9 mouse cellular contexts compared by ENCODE assay signal in genomic region chr10:61089170-61090142, GRCm38 (mm10). TPM values are rescaled to one million over a fixed set of nuclear protein-coding genes. Genes with fewer than 3 reads are reported as not detected.
DNase-seq lines count a peak whose midpoint lies in the region; ATAC-seq lines count a peak whose summit lies in the region.
"Had no signal": no experiment of that assay in that cellular context is flagged by ENCODE, and none has a peak within 500 bp of the region (broad histone marks: within the 10 kb centered on the region; RNA-seq: fewer than 3 reads in every experiment).

Gene Pcbd1, plus strand, starts transcription at chr10:61089331.

- peak within 1 kb of the TSS; percentile 69 for H3K4me2 ChIP-seq in forebrain, embryonic 12.5 days
- peak within 1 kb of the TSS; percentile 72 for H3K4me2 ChIP-seq in intestine, embryonic 16.5 days (ENCODE audit: low read depth, low read length)
- H3K4me2 ChIP-seq in liver, embryonic 12.5 days = peak within 1 kb of the TSS; percentile 89

- no peaks in the 10 kb centered on the region for H3K36me3 ChIP-seq in forebrain, embryonic 12.5 days (replicated peaks)
- H3K36me3 ChIP-seq in intestine, embryonic 16.5 days (ENCODE audit: control insufficient read depth, insufficient read depth, low read length) = no peaks in the 10 kb centered on the region
- no peaks in the 10 kb centered on the region for H3K36me3 ChIP-seq in liver, embryonic 12.5 days

- no peaks in the 10 kb centered on the region for H3K9me3 ChIP-seq in forebrain, embryonic 12.5 days
- H3K9me3 ChIP-seq in intestine, embryonic 16.5 days (ENCODE audit: control insufficient read depth, low read length) = no peaks in the 10 kb centered on the region
- H3K9me3 ChIP-seq in liver, embryonic 12.5 days (replicated peaks) = no peaks in the 10 kb centered on the region

- 12% methylated on average over 33 of the region's 33 CpGs for WGBS in forebrain, embryonic 12.5 days
- 8% methylated on average over 29 of the region's 33 CpGs for WGBS in intestine, embryonic 16.5 days
- WGBS in liver, embryonic 12.5 days (ENCODE audit: insufficient replicate concordance) = 6% methylated on average over 33 of the region's 33 CpGs

- DNase-seq in heart, adult 11 months = peak; percentile 91
- DNase-seq in heart, postnatal 36 days = no peak
- peak; percentile 30 for DNase-seq in brain, adult 2 months (ENCODE audit: low read depth, low spot score)
- DNase-seq in neural tube, embryonic 10.5 days (ENCODE audit: extremely low spot score, low spot score) = peak; percentile 66

- no peak within 1 kb of the TSS for H3K27ac ChIP-seq in forebrain, embryonic 12.5 days
- peak within 1 kb of the TSS; percentile 82 for H3K27ac ChIP-seq in intestine, embryonic 16.5 days (ENCODE audit: low read length)
- peak within 1 kb of the TSS; percentile 81 for H3K27ac ChIP-seq in liver, embryonic 12.5 days
- H3K27ac ChIP-seq: macrophage had no signal

- H3K9ac ChIP-seq in forebrain, embryonic 12.5 days = peak within 1 kb of the TSS; percentile 62
- H3K9ac ChIP-seq in intestine, embryonic 16.5 days (ENCODE audit: low read depth, low read length) = peak within 1 kb of the TSS; percentile 82
- H3K9ac ChIP-seq in liver, embryonic 12.5 days = peak within 1 kb of the TSS; percentile 74

- peak; percentile 59 for ATAC-seq in forebrain, embryonic 12.5 days (ENCODE audit: low FRiP score)
- peak; percentile 93 for ATAC-seq in intestine, embryonic 16.5 days
- peak; percentile 66 for ATAC-seq in liver, embryonic 12.5 days
- ATAC-seq in erythroid progenitor cell, adult 5-6 weeks (replicated peaks; ENCODE audit: low FRiP score, poor library complexity, severe bottlenecking) = no peak; the same call in 1 of the 2 replicates

- H3K4me1 ChIP-seq in forebrain, embryonic 12.5 days = peaks cover 17% of the 10 kb centered on the region
- peaks cover 13% of the 10 kb centered on the region for H3K4me1 ChIP-seq in intestine, embryonic 16.5 days (ENCODE audit: control insufficient read depth, insufficient read depth, low read length)
- H3K4me1 ChIP-seq in liver, embryonic 12.5 days = peaks cover 23% of the 10 kb centered on the region

- intact Hi-C loops in heart, postnatal 36 days (cut with DNase I) = no loop called here

- H3K27me3 ChIP-seq in forebrain, embryonic 12.5 days = no peaks in the 10 kb centered on the region
- H3K27me3 ChIP-seq in intestine, embryonic 16.5 days (replicated peaks; ENCODE audit: control insufficient read depth, insufficient read depth, low read length) = no peaks in the 10 kb centered on the region
- H3K27me3 ChIP-seq in liver, embryonic 12.5 days (replicated peaks) = no peaks in the 10 kb centered on the region

- peak within 1 kb of the TSS; percentile 38 for H3K4me3 ChIP-seq in forebrain, embryonic 12.5 days (replicated peaks)
- H3K4me3 ChIP-seq in intestine, embryonic 16.5 days (ENCODE audit: low read length) = peak within 1 kb of the TSS; percentile 59
- H3K4me3 ChIP-seq in liver, embryonic 12.5 days = peak within 1 kb of the TSS; percentile 56

RNA-seq across cellular contexts. Expression of gene Pcbd1, which starts in this region (rescaled TPM):
- under 1 TPM; 0.39 to 0.95 TPM for total RNA-seq in heart, postnatal 36 days (2021)
- polyA plus RNA-seq in forebrain, embryonic 12.5 days (2016; fragmentation: Nextera tagmentation; extraction: Ambion mirVana) = 16.7 and 18.2 TPM in 2 replicates
- polyA plus RNA-seq in intestine, embryonic 16.5 days (2015; fragmentation: Nextera tagmentation; extraction: Ambion mirVana) = 246 and 248 TPM in 2 replicates
- polyA plus RNA-seq in liver, embryonic 12.5 days (2016; fragmentation: Nextera tagmentation; extraction: Ambion mirVana) = 123 and 125 TPM in 2 replicates
- total RNA-seq in erythroid progenitor cell, adult 5-6 weeks (2015; ENCODE audit: low replicate concordance) = 9.4 TPM in 1 of 2 replicates, not detected in the other
- not detected in 2 replicates for total RNA-seq in erythroid progenitor cell, adult 5-6 weeks (2017; ENCODE audit: low replicate concordance)
- polyA plus RNA-seq: macrophage had no signal

Comparison
In these comparisons a context has a peak if more than half of its experiments do, and no peak if none do; other contexts are left out.
1. DNase-seq: peak in heart, adult 11 months (single experiment), brain, adult 2 months (single experiment) and neural tube, embryonic 10.5 days (single experiment); none in heart, postnatal 36 days (0 of 2).
2. Peak in every context shown above with its lines, with median percentiles within 50 percentile points of each other: H3K4me2 ChIP-seq, H3K4me3 ChIP-seq and H3K9ac ChIP-seq.